Mouse (Mus musculus): Measurements from ENCODE around the gene Neurl1b. TPM values are rescaled to one million over a fixed set of nuclear protein-coding genes. Genes with fewer than 3 reads are reported as not detected.

Gene Neurl1b
- total and polyA plus RNA-seq, 3 experiments: 0.12 to 0.28 TPM; not detected in 1

GRCm38 (mm10) chr17:26390666-26391065 lies 24.0 kb upstream of the Neurl1b start:
- no peaks in the 10 kb centered on the region for H3K79me2 ChIP-seq (ENCODE audit: control insufficient read depth, insufficient read depth, low read length, poor library complexity)
- no peak overlapping the region for H3K9ac ChIP-seq (ENCODE audit: control insufficient read depth, low read depth, low read length, poor library complexity, severe bottlenecking)
- H3K27me3 ChIP-seq (ENCODE audit: control insufficient read depth in 1 of 2, insufficient read depth in 2 of 2, low read length in 2 of 2): peaks cover 5 to 9% of the 10 kb centered on the region in 2 experiments
- H3K9me3 ChIP-seq (replicated peaks; ENCODE audit: insufficient read depth, low read length): no peaks in the 10 kb centered on the region
- no peaks in the 10 kb centered on the region for H3K4me1 ChIP-seq (ENCODE audit: control insufficient read depth in 1 of 2, insufficient read depth in 2 of 2, low read length in 2 of 2)
- no peak for DNase-seq (ENCODE audit: low read depth, low spot score)
- no peak overlapping the region for H3K27ac ChIP-seq (ENCODE audit: control insufficient read depth, low read depth, low read length)
- TF ChIP-seq CHD1 (IDR thresholded peaks at IDR 0.05; ENCODE audit: low read depth, low read length) (no peak), TAL1 (IDR thresholded peaks at IDR 0.05; ENCODE audit: low read length) (no peak), HCFC1 (IDR thresholded peaks at IDR 0.05; ENCODE audit: low read depth, low read length) (no peak), ZC3H11A (IDR thresholded peaks at IDR 0.05; ENCODE audit: low read depth, low read length) (no peak), GABPA (IDR thresholded peaks at IDR 0.05; ENCODE audit: low read depth, low read length) (no peak), ZKSCAN1 (IDR thresholded peaks at IDR 0.05; ENCODE audit: low read depth, low read length) (no peak), CHD2 (IDR thresholded peaks at IDR 0.05; ENCODE audit: low read length) (no peak), BHLHE40 (IDR thresholded peaks at IDR 0.05; ENCODE audit: borderline replicate concordance, low read depth, low read length) (no peak)
- no peaks in the 10 kb centered on the region for H3K36me3 ChIP-seq (ENCODE audit: control insufficient read depth in 1 of 2, insufficient read depth in 2 of 2, low read length in 2 of 2)
- H3K4me3 ChIP-seq (ENCODE audit: control insufficient read depth in 1 of 2, insufficient read depth in 1 of 2, low read depth in 2 of 2, low read length in 2 of 2): no peak overlapping the region

DNA sequence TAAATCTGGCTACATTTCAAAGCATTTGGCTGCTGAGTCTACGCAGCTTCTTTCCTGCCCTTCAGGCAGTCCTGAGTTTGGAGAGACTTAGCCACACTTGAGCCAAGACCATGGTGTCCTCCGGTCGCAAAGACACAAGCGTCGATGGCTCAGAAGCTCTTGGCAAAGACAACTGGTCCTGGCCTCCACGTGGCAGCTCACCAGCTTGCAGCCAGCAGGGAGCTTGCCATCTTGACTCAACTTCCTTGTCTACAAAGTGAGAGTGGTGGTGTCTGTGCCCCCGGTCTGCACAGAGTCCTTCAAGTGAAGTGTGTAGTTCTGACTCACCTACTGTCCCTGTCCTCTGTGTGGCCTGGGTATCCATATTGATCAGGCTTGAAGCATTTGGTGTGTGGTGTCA lies 22.3 kb upstream of the Neurl1b start:
- H3K27me3 ChIP-seq (ENCODE audit: control insufficient read depth in 1 of 2, insufficient read depth in 2 of 2, low read length in 2 of 2): peaks cover 5 to 9% of the 10 kb centered on the region in 2 experiments; a peak in 3 of 4 replicates
- no peak overlapping the region for H3K4me3 ChIP-seq (ENCODE audit: control insufficient read depth in 1 of 2, insufficient read depth in 1 of 2, low read depth in 2 of 2, low read length in 2 of 2)
- TF ChIP-seq MXI1 (IDR thresholded peaks at IDR 0.05; ENCODE audit: low read depth, low read length) (no peak), ZNF384 (IDR thresholded peaks at IDR 0.05; ENCODE audit: low read depth, low read length) (no peak), JUND (IDR thresholded peaks at IDR 0.05; ENCODE audit: low read depth, low read length) (no peak), E2F4 (IDR thresholded peaks at IDR 0.05; ENCODE audit: borderline replicate concordance, low read depth, low read length) (no peak), ETS1 (IDR thresholded peaks at IDR 0.05; ENCODE audit: low read depth, low read length) (no peak), CTCF (IDR thresholded peaks at IDR 0.05 in 2 of 3, conservative IDR thresholded peaks at IDR 0.05 in 1 of 3; ENCODE audit: control insufficient read depth in 1 of 3, insufficient read depth in 1 of 3, low read depth in 2 of 3, low read length in 3 of 3, poor library complexity in 1 of 3, severe bottlenecking in 1 of 3) (no peak), USF2 (IDR thresholded peaks at IDR 0.05; ENCODE audit: borderline replicate concordance in 1 of 2, insufficient read depth in 1 of 2, low read depth in 1 of 2, low read length in 2 of 2) (no peak), BHLHE40 (IDR thresholded peaks at IDR 0.05; ENCODE audit: borderline replicate concordance, low read depth, low read length) (no peak), RAD21 (IDR thresholded peaks at IDR 0.05; ENCODE audit: low read depth, low read length) (no peak)
- H3K36me3 ChIP-seq (ENCODE audit: control insufficient read depth in 1 of 2, insufficient read depth in 2 of 2, low read length in 2 of 2): no peaks in the 10 kb centered on the region
- H3K27ac ChIP-seq (ENCODE audit: control insufficient read depth, low read depth, low read length): no peak overlapping the region
- no peak overlapping the region for H3K9ac ChIP-seq (ENCODE audit: control insufficient read depth, low read depth, low read length, poor library complexity, severe bottlenecking)
- H3K9me3 ChIP-seq (replicated peaks; ENCODE audit: insufficient read depth, low read length): no peaks in the 10 kb centered on the region
- no peaks in the 10 kb centered on the region for H3K79me2 ChIP-seq (ENCODE audit: control insufficient read depth, insufficient read depth, low read length, poor library complexity)
- DNase-seq (ENCODE audit: low read depth, low spot score): no peak
- H3K4me1 ChIP-seq (ENCODE audit: control insufficient read depth in 1 of 2, insufficient read depth in 2 of 2, low read length in 2 of 2): no peaks in the 10 kb centered on the region
